Mouse (Mus musculus) olfactory bulb, adult 2 months (tissue): ENCODE results near the gene Pla2g2c.

Experiments
- CTCF ChIP-seq: fragments of 200-500 bp; IDR thresholded peaks from 2 replicates; pipeline ENCODE4 v1.5.1; 2012; ENCODE audit warnings: low read depth, mild to moderate bottlenecking, low read length, moderate library complexity; ENCODE audit not compliant: insufficient read depth
- POLR2A ChIP-seq: fragments of 200-500 bp; IDR thresholded peaks from 2 replicates; pipeline ENCODE4 v1.6.1; 2012; ENCODE audit warnings: mild to moderate bottlenecking, low read depth, low read length, moderate library complexity; ENCODE audit not compliant: insufficient read depth

DNA sequence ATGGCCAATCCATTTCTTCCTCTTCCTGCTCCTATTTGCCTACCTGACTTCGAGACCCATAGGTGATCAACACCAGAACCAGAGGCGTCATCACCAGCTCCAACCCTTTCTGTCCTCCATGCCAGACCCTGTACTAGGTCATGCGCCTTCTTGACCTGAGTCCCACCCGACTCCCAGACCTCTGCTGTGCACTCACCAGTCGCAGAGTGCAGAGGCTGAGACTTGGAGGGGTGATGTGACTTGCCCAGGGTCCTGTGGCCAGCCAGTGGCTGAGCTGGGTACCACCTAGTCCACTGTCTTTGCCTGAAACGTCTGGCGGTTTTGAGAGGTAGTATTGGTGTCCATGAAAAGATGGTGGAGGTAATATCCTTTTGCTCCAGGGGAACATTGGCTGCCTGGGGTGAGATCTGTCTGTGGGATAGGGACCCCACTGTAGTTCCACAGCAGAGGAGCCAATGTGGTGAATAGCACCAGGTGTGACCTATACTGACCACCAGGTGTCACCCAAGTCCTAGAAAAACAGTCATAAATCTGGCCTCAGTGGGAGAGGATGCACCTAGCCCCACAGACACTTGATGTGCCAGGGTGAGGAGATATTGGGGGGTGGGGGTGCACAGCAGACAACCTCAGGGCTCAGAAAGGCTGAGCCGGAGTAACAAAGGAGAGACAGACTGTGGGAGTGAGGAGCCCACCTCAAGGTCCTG is 23.9 kb downstream of the Pla2g2c start:
- peak; percentile 46; the same call in 1 of the 2 replicates for TF ChIP-seq CTCF
- TF ChIP-seq POLR2A = no peak
